Mouse (Mus musculus): ENCODE measurements at regions not wholly inside any gene's neighbourhood (a gene's known extent, or its start where the extent isn't known, plus 50 kb on each side); places are given as distances from the start of the nearest gene placed in this dataset.

DNA sequence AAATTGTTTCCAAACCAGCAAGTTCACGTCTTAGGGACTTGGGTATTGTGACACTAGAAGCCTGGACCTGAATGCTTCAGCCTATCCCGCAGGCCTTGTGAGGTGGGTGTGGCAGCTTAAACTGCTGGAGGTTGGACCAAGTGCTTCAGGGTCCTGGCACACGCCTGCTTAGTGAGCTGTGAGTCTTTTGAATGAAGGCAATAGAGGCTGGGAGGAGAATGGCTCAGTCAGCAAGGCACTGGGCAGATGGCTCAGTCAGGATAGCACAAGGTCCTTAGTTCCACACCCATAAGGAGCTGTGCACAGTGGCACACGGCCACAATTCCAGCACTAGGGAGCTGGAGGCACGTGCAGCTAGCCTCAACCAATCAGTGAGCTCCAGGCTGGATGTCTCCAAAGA is 80.5 kb upstream of the Pmepa1 start:
- no peak for ATAC-seq

GRCm38 (mm10) chr2:173365441-173366166 is 89.3 kb upstream of the Pmepa1 start:
- WGBS: 18% methylated on average over 24 of the region's 24 CpGs
- Histone ChIP-seq H3K27ac (ENCODE audit: low read length) (no peak overlapping the region), H3K27me3 (replicated peaks; ENCODE audit: insufficient read depth, low read length) (no peaks in the 10 kb centered on the region), H3K9me3 (ENCODE audit: low read length) (no peaks in the 10 kb centered on the region), H3K9ac (replicated peaks; ENCODE audit: low read depth) (no peak overlapping the region), H3K4me3 (ENCODE audit: low read depth, low read length) (no peak overlapping the region), H3K4me1 (ENCODE audit: insufficient read depth, low read depth, low read length) (no peaks in the 10 kb centered on the region), H3K4me2 (replicated peaks; ENCODE audit: low read depth, low read length) (no peak overlapping the region), H3K36me3 (ENCODE audit: insufficient read depth, low read length) (no peaks in the 10 kb centered on the region)
- TF ChIP-seq CTCF (IDR thresholded peaks at IDR 0.05) (no peak), EP300 (IDR thresholded peaks at IDR 0.05) (no peak)
- ATAC-seq (no peak), DNase-seq (ENCODE audit: low spot score) (no peak)

More for the DNA sequence above, 80.5 kb upstream of the Pmepa1 start:
- H3K4me1 ChIP-seq (ENCODE audit: insufficient read depth, low read depth, low read length): peaks cover 7% of the 10 kb centered on the region; the same call in 1 of the 2 replicates
- DNase-seq (ENCODE audit: low spot score): no peak
- H3K27me3 ChIP-seq (replicated peaks; ENCODE audit: insufficient read depth, low read length): no peaks in the 10 kb centered on the region
- no peak overlapping the region for H3K4me3 ChIP-seq (ENCODE audit: low read depth, low read length)
- H3K9me3 ChIP-seq (ENCODE audit: low read length): no peaks in the 10 kb centered on the region
- no peaks in the 10 kb centered on the region for H3K36me3 ChIP-seq (ENCODE audit: insufficient read depth, low read length)
- TF ChIP-seq CTCF (IDR thresholded peaks at IDR 0.05) (no peak), EP300 (IDR thresholded peaks at IDR 0.05) (no peak)
- 67% methylated on average over 5 of the region's 5 CpGs for WGBS
- no peak overlapping the region for H3K27ac ChIP-seq (ENCODE audit: low read length)
- no peak overlapping the region for H3K4me2 ChIP-seq (replicated peaks; ENCODE audit: low read depth, low read length)
- no peak overlapping the region for H3K9ac ChIP-seq (replicated peaks; ENCODE audit: low read depth)

GRCm38 (mm10) chr2:173366734-173367133 is 90.4 kb upstream of the Pmepa1 start:
- WGBS: 59% methylated on average over 11 of the region's 11 CpGs

GRCm38 (mm10) chr2:173368899-173369298 is 92.6 kb upstream of the Pmepa1 start:
- WGBS: 56% methylated on average over 7 of the region's 7 CpGs
- ATAC-seq (no peak), DNase-seq (ENCODE audit: low spot score) (no peak)
- H3K4me3 ChIP-seq (ENCODE audit: low read depth, low read length): no peak overlapping the region
- no peak for TF ChIP-seq EP300 (IDR thresholded peaks at IDR 0.05)
- no peak for TF ChIP-seq CTCF (IDR thresholded peaks at IDR 0.05)
- no peak overlapping the region for H3K4me2 ChIP-seq (replicated peaks; ENCODE audit: low read depth, low read length)
- no peak overlapping the region for H3K9ac ChIP-seq (replicated peaks; ENCODE audit: low read depth)
- no peaks in the 10 kb centered on the region for H3K4me1 ChIP-seq (ENCODE audit: insufficient read depth, low read depth, low read length)
- H3K36me3 ChIP-seq (ENCODE audit: insufficient read depth, low read length): no peaks in the 10 kb centered on the region
- H3K27ac ChIP-seq (ENCODE audit: low read length): no peak overlapping the region
- H3K9me3 ChIP-seq (ENCODE audit: low read length): 0 out of 2 replicates have a peak, but pooled peaks cover 5% of the 10 kb centered on the region
- H3K27me3 ChIP-seq (replicated peaks; ENCODE audit: insufficient read depth, low read length): no peaks in the 10 kb centered on the region

More at GRCm38 (mm10) chr2:173366734-173367133, 90.4 kb upstream of the Pmepa1 start:
- no peaks in the 10 kb centered on the region for H3K27me3 ChIP-seq (replicated peaks; ENCODE audit: insufficient read depth, low read length)
- no peaks in the 10 kb centered on the region for H3K4me1 ChIP-seq (ENCODE audit: insufficient read depth, low read depth, low read length)
- H3K9ac ChIP-seq (replicated peaks; ENCODE audit: low read depth): no peak overlapping the region
- TF ChIP-seq EP300 (IDR thresholded peaks at IDR 0.05) (no peak), CTCF (IDR thresholded peaks at IDR 0.05) (no peak)
- no peak for DNase-seq (ENCODE audit: low spot score)
- H3K27ac ChIP-seq (ENCODE audit: low read length): no peak overlapping the region
- H3K4me2 ChIP-seq (replicated peaks; ENCODE audit: low read depth, low read length): no peak overlapping the region
- H3K4me3 ChIP-seq (ENCODE audit: low read depth, low read length): no peak overlapping the region
- 0 out of 2 replicates have a peak, but pooled peaks cover 4% of the 10 kb centered on the region for H3K9me3 ChIP-seq (ENCODE audit: low read length)
- no peaks in the 10 kb centered on the region for H3K36me3 ChIP-seq (ENCODE audit: insufficient read depth, low read length)
- no peak for ATAC-seq

- no peak overlapping the region for H3K9ac ChIP-seq (replicated peaks; ENCODE audit: low read depth)
- ATAC-seq (no peak), DNase-seq (ENCODE audit: low spot score) (no peak)
- no peaks in the 10 kb centered on the region for H3K9me3 ChIP-seq (ENCODE audit: low read length)
- peaks cover 2% of the 10 kb centered on the region; the same call in 1 of the 2 replicates for H3K4me1 ChIP-seq (ENCODE audit: insufficient read depth, low read depth, low read length)
- H3K4me3 ChIP-seq (ENCODE audit: low read depth, low read length): no peak overlapping the region
- 81% methylated on average over 6 of the region's 6 CpGs for WGBS
- H3K4me2 ChIP-seq (replicated peaks; ENCODE audit: low read depth, low read length): no peak overlapping the region
- no peaks in the 10 kb centered on the region for H3K36me3 ChIP-seq (ENCODE audit: insufficient read depth, low read length)
- TF ChIP-seq CTCF (IDR thresholded peaks at IDR 0.05) (no peak), EP300 (IDR thresholded peaks at IDR 0.05) (no peak)
- no peak overlapping the region for H3K27ac ChIP-seq (ENCODE audit: low read length)
- H3K27me3 ChIP-seq (replicated peaks; ENCODE audit: insufficient read depth, low read length): no peaks in the 10 kb centered on the region
Observed at GRCm38 (mm10) chr2:173376926-173377325, 100.6 kb upstream of the Pmepa1 start.

DNA sequence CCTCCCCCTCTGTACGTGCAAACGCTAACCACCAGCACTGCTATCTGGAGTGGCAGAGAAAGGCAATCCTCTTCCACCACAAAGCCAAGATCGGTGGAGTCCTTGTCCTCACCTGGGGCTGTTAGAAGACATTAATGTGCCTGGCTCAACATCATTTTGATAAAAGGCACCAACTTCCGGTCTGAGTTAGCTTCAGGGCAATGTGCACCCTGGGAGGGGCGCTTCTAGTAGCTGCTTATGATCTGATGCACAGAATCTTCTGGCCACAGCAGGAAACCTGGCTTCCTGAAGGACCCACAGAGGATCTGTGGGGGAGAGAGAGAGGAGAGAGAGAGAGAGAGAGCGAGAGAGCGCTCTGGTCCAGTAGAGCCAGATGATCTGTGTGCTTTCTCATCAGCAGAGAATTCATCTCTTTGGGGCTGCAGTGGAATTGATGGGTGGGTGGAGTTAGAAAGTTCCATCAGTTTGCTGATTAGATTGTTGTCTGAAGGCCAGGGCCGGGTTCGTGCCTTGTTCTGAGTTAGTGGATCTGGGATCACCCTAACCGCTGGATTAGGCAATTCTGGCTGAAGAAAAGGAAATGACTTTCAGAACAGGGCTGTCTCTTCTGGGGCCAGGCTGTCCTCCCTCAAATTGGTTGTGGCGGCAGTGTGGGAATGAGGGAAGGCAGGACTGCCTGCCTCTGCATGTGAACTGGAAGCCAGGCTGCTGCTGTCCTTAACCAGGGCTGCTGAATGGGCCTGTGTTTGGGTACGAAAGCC is 101.3 kb upstream of the Pmepa1 start:
- peaks cover 5% of the 10 kb centered on the region; the same call in 1 of the 2 replicates for H3K4me1 ChIP-seq (ENCODE audit: insufficient read depth, low read depth, low read length)
- no peak overlapping the region for H3K4me3 ChIP-seq (ENCODE audit: low read depth, low read length)
- no peak overlapping the region for H3K9ac ChIP-seq (replicated peaks; ENCODE audit: low read depth)
- no peak overlapping the region for H3K4me2 ChIP-seq (replicated peaks; ENCODE audit: low read depth, low read length)
- H3K27ac ChIP-seq (ENCODE audit: low read length): no peak overlapping the region
- no peaks in the 10 kb centered on the region for H3K9me3 ChIP-seq (ENCODE audit: low read length)
- TF ChIP-seq EP300 (IDR thresholded peaks at IDR 0.05) (no peak), CTCF (IDR thresholded peaks at IDR 0.05) (no peak)
- ATAC-seq (peak; percentile 47), DNase-seq (ENCODE audit: low spot score) (peak; percentile 55)
- no peaks in the 10 kb centered on the region for H3K36me3 ChIP-seq (ENCODE audit: insufficient read depth, low read length)
- H3K27me3 ChIP-seq (replicated peaks; ENCODE audit: insufficient read depth, low read length): no peaks in the 10 kb centered on the region
- WGBS: 43% methylated on average over 10 of the region's 12 CpGs

Data from lung, postnatal 0 days (tissue).